Mouse (Mus musculus) limb, embryonic 12.5 days (tissue): ENCODE results near the gene Gmfb. TPM values are rescaled to one million over a fixed set of nuclear protein-coding genes. Genes with fewer than 3 reads are reported as not detected.
A peak's percentile ranks its signal among the peaks of the same experiment; 100 is the strongest.
"Not testable (repeated sequence)": the region's sequence is repeated elsewhere in the genome, so short reads cannot be mapped to it uniquely, and the experiment has no call there.

Experiments used
- ATAC-seq: fragments of 200-750 bp; cut with Nextera tagmentation; 2 replicates; pipeline ENCODE4 v1.8.0; 2017; ENCODE audit warnings: low read depth, moderate TSS enrichment; ENCODE audit not compliant: insufficient number of reproducible peaks, insufficient read depth, low FRiP score, low TSS enrichment
- H3K27ac ChIP-seq: fragments of 300-500 bp; sonication (generic); 2 replicates; pipeline ENCODE4 v1.5.1; 2016; ENCODE audit warnings: mild to moderate bottlenecking, moderate library complexity
- H3K27me3 ChIP-seq: fragments of 300-500 bp; sonication (generic); 2 replicates; pipeline ENCODE4 v1.6.1; 2016; ENCODE audit warnings: mild to moderate bottlenecking, moderate library complexity
- H3K36me3 ChIP-seq: fragments of 300-500 bp; sonication (generic); 2 replicates; pipeline ENCODE4 v1.6.1; 2016; ENCODE audit warnings: mild to moderate bottlenecking, moderate library complexity
- H3K4me1 ChIP-seq: fragments of 300-500 bp; sonication (generic); replicated peaks from 2 replicates; pipeline ENCODE4 v1.6.1; 2016
- H3K4me2 ChIP-seq: fragments of 300-500 bp; sonication (generic); 2 replicates; pipeline ENCODE4 v1.6.1; 2016; ENCODE audit warnings: mild to moderate bottlenecking, moderate library complexity
- H3K4me3 ChIP-seq: fragments of 300-500 bp; sonication (generic); replicated peaks from 2 replicates; pipeline ENCODE4 v1.5.1; 2016; ENCODE audit warnings: mild to moderate bottlenecking
- H3K9ac ChIP-seq: fragments of 300-500 bp; sonication (generic); replicated peaks from 2 replicates; pipeline ENCODE4 v1.6.1; 2016; ENCODE audit warnings: mild to moderate bottlenecking, moderate library complexity
- H3K9me3 ChIP-seq: fragments of 300-500 bp; sonication (generic); 2 replicates; pipeline ENCODE4 v1.6.1; 2016; ENCODE audit warnings: mild to moderate bottlenecking, moderate library complexity
- WGBS: fragments of 180-500 bp; shearing (Covaris S2); methylation state at CpG from one replicate; pipeline ENCODE4 v1.1.7; 2016; 5-methylcytosine and 5-hydroxymethylcytosine counted together
- polyA plus RNA-seq: library from polyadenylated mRNA; unstranded; fragments of >200 nt; fragmentation: Nextera tagmentation; extraction: Ambion mirVana; gene quantifications from 2 replicates; pipeline ENCODE4 v1.2.1, GENCODE M21; 2016

The Gmfb gene
- polyA plus RNA-seq, 1 experiment from 2014 or later = 83.1 TPM

DNA sequence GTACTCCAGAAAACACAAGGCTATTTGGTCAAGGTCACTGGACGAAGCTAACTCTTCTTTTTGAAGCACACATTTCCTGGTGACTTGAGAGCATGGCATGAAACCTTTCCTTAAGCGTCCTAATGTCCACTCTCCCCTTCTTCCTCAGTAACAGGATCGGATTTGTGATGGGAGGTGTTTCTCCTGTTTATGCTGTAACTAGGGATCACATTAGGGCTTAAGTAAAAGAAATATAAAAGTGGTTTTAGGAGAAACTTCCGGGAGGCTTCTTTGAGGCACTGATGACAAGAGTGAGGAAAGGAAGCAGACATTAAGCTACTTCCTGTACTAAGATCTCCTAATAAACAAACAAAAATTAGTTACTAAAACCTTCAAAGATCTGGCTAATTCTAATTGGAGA, 9.3 kb upstream of the Gmfb start:
- H3K4me1 ChIP-seq = peaks cover 4% of the 10 kb centered on the region; the same call in 1 of the 2 replicates
- H3K4me2 ChIP-seq = peak overlapping the region; percentile 79
- H3K4me3 ChIP-seq = peak overlapping the region; percentile 66
- H3K27me3 ChIP-seq = no peaks in the 10 kb centered on the region
- peak overlapping the region; percentile 45 for H3K9ac ChIP-seq
- ATAC-seq = no peak
- H3K27ac ChIP-seq = no peak overlapping the region
- 2% methylated on average over 4 of the region's 4 CpGs for WGBS
- no peaks in the 10 kb centered on the region for H3K9me3 ChIP-seq
- no peaks in the 10 kb centered on the region for H3K36me3 ChIP-seq

GRCm38 (mm10) chr14:46827430-46827829, 5.4 kb upstream of the Gmfb start:
- no peak for ATAC-seq

GRCm38 (mm10) chr14:46823996-46824395, 2.0 kb upstream of the Gmfb start:
- H3K4me3 ChIP-seq = no peak overlapping the region
- ATAC-seq = no peak
- 78% methylated on average over 2 of the region's 2 CpGs for WGBS
- no peaks in the 10 kb centered on the region for H3K9me3 ChIP-seq
- H3K4me1 ChIP-seq = peaks cover 11% of the 10 kb centered on the region
- no peak overlapping the region for H3K27ac ChIP-seq
- H3K4me2 ChIP-seq = no peak overlapping the region
- peaks cover 2% of the 10 kb centered on the region; the same call in 1 of the 2 replicates for H3K27me3 ChIP-seq
- no peak overlapping the region for H3K9ac ChIP-seq
- H3K36me3 ChIP-seq = no peaks in the 10 kb centered on the region

More at GRCm38 (mm10) chr14:46827430-46827829, 5.4 kb upstream of the Gmfb start:
- no peak overlapping the region for H3K27ac ChIP-seq
- H3K4me3 ChIP-seq = no peak overlapping the region
- no peaks in the 10 kb centered on the region for H3K36me3 ChIP-seq
- no peak overlapping the region for H3K4me2 ChIP-seq
- H3K9ac ChIP-seq = no peak overlapping the region
- H3K27me3 ChIP-seq = peaks cover 2% of the 10 kb centered on the region; the same call in 1 of the 2 replicates
- H3K9me3 ChIP-seq = no peaks in the 10 kb centered on the region
- peaks cover 4% of the 10 kb centered on the region for H3K4me1 ChIP-seq
- 60% methylated on average over 1 of the region's 1 CpGs for WGBS

GRCm38 (mm10) chr14:46821271-46821872, 670 bp downstream of the Gmfb start:
- Histone ChIP-seq H3K27ac (peak overlapping the region; percentile 89), H3K4me1 (peaks cover 11% of the 10 kb centered on the region), H3K9me3 (no peaks in the 10 kb centered on the region), H3K36me3 (peaks cover 10% of the 10 kb centered on the region), H3K9ac (peak overlapping the region; percentile 85), H3K4me2 (peak overlapping the region; percentile 85), H3K27me3 (peaks cover 2% of the 10 kb centered on the region; the same call in 1 of the 2 replicates), H3K4me3 (peak overlapping the region; percentile 86)
- ATAC-seq = no peak
- 1% methylated on average over 11 of the region's 11 CpGs for WGBS

GRCm38 (mm10) chr14:46819961-46820360, 2.1 kb downstream of the Gmfb start:
- H3K4me3 ChIP-seq, H3K27ac ChIP-seq, H3K27me3 ChIP-seq, ATAC-seq, H3K9ac ChIP-seq, H3K4me2 ChIP-seq, H3K9me3 ChIP-seq: not testable (repeated sequence)
- Histone ChIP-seq H3K36me3 (peaks cover 22% of the 10 kb centered on the region), H3K4me1 (peaks cover 11% of the 10 kb centered on the region)
- WGBS = 86% methylated on average over 6 of the region's 6 CpGs

DNA sequence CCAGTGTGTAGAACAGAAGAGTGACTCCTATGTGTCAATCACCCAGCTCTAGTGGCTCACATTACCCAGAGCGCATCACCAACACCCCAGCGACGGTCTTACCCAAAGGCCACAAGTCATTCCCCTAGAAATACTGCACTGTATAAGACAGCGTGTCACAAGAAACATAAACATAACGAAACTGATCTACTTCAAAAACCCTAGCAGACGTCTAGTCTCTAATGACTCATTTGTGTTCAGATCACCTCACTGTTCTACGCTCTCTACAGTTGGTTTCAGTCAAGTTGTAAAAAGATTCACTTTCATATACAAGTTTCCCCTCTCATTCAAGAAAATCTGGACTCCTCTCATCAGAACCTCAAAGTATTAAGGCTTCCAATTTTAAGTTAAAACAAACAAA, 3.3 kb downstream of the Gmfb start:
- ATAC-seq = no peak
- Histone ChIP-seq H3K36me3 (peaks cover 31% of the 10 kb centered on the region), H3K9ac (no peak overlapping the region), H3K4me2 (no peak overlapping the region), H3K9me3 (no peaks in the 10 kb centered on the region), H3K27me3 (peaks cover 2% of the 10 kb centered on the region; the same call in 1 of the 2 replicates), H3K27ac (no peak overlapping the region), H3K4me1 (peaks cover 11% of the 10 kb centered on the region), H3K4me3 (no peak overlapping the region)
- WGBS = 90% methylated on average over 7 of the region's 7 CpGs

DNA sequence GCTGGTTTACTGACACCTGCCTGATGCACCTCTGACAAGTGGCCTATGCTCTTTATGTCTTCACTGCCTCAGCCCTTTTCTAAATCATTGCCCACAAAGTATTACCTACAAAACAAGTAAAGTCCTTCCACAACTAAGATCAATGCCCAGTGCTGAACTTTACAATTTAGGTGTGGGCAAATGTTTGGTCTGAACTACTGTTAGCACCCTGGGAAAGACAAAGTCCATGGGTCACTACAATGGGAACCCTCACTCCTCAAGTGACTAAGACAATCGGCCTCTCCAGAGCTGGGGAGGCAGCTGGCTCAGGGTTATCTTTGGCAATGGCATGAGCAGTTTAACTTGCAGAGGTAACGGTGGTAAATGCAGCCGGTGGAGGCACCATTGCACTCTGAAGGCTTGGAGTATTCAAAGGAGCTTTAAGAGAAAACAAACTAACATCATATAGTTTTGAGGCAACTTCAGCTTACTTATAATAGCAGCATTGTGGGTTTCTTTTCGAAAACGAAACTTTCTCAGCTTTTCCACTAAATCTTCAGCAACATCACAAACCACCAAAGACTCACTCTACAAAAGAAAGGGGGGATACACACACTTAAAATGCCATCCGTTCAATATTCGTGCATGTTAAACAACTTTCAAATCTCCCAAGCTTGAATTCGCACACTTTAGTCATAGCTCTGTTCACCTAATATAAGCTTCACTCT, 5.0 kb downstream of the Gmfb start:
- H3K4me2 ChIP-seq = no peak overlapping the region
- no peak overlapping the region for H3K4me3 ChIP-seq
- H3K27me3 ChIP-seq = no peaks in the 10 kb centered on the region
- no peak for ATAC-seq
- H3K27ac ChIP-seq = no peak overlapping the region
- WGBS = 93% methylated on average over 8 of the region's 8 CpGs
- H3K9ac ChIP-seq = no peak overlapping the region
- H3K4me1 ChIP-seq = peaks cover 11% of the 10 kb centered on the region
- no peaks in the 10 kb centered on the region for H3K9me3 ChIP-seq
- H3K36me3 ChIP-seq = peaks cover 46% of the 10 kb centered on the region

- H3K27me3 ChIP-seq = no peaks in the 10 kb centered on the region
- H3K27ac ChIP-seq = no peak overlapping the region
- H3K4me1 ChIP-seq = peaks cover 4% of the 10 kb centered on the region
- H3K4me2 ChIP-seq = no peak overlapping the region
- no peak for ATAC-seq
- peaks cover 58% of the 10 kb centered on the region for H3K36me3 ChIP-seq
- no peak overlapping the region for H3K9ac ChIP-seq
- WGBS = 86% methylated on average over 6 of the region's 6 CpGs
- no peak overlapping the region for H3K4me3 ChIP-seq
- H3K9me3 ChIP-seq = no peaks in the 10 kb centered on the region
Observed at GRCm38 (mm10) chr14:46815640-46816039, 6.4 kb downstream of the Gmfb start.

DNA sequence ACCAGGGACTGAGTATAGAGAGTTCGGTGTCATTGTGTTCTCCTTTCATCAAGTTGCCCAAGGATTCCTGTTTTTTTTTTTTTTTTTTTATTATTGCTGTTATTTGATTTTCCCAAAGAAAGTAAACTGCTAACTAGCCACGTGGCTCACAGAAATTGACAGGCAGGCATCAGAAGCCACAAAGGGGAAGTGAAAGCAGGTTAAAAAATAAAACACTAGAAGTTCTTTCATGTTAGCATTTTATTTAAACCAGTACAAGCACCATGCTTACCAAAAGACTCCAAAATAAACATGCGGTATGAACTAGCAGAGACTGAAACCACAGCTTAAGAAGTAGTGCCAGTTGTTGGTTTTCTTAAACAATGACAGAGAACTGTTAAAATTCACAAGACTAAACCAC, 14.1 kb downstream of the Gmfb start:
- Histone ChIP-seq H3K9ac (no peak overlapping the region), H3K4me2 (no peak overlapping the region), H3K9me3 (no peaks in the 10 kb centered on the region), H3K4me3 (no peak overlapping the region), H3K36me3 (peaks cover 47% of the 10 kb centered on the region), H3K4me1 (no peaks in the 10 kb centered on the region), H3K27me3 (no peaks in the 10 kb centered on the region), H3K27ac (no peak overlapping the region)
- no peak for ATAC-seq
- WGBS = 93% methylated on average over 3 of the region's 3 CpGs

DNA sequence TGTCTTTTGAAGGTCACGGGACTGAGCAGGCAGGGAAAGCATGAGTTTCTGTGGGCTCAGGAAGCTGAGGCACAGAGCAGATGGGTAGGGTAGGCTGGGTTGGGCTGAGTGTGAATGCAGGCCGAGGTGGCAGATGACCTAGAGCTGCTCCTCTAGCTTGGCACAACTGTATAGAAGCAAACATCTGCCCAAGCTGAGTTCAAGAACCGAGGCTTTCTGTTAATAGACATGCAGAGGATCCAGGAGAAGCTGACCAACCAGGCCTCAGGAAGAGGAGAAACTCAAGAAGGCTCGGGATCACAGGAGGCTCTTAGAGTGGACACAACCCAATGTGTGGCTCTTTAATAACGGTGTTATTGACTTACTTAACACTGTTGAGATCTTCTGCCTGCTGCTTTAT, 15.9 kb downstream of the Gmfb start:
- Histone ChIP-seq H3K9ac (no peak overlapping the region), H3K4me2 (no peak overlapping the region), H3K27ac (no peak overlapping the region), H3K27me3 (no peaks in the 10 kb centered on the region), H3K4me1 (no peaks in the 10 kb centered on the region), H3K36me3 (peaks cover 32% of the 10 kb centered on the region), H3K9me3 (no peaks in the 10 kb centered on the region), H3K4me3 (no peak overlapping the region)
- no peak for ATAC-seq
- WGBS = 79% methylated on average over 5 of the region's 5 CpGs

DNA sequence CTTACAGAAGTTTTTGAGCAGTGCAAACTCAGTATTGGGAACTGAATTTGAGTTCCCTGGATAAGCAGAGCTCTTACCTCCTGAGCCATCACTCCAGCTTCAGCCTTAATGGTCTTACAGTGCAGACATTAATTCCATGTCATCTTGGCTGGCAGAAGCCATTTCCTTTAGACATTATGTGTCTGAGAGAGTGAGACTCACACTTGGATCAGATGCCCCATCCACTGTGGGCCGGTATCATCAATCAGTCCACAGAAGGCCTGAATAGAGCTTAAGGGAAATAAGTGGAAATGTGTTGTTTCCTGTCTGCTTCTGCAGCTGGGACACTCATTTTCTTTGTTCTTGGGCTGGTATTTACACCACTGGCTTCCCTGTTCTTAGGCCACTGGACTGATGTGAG, 18.3 kb downstream of the Gmfb start:
- Histone ChIP-seq H3K4me1 (no peaks in the 10 kb centered on the region), H3K36me3 (peaks cover 20% of the 10 kb centered on the region), H3K4me3 (no peak overlapping the region), H3K27me3 (no peaks in the 10 kb centered on the region), H3K9me3 (0 out of 2 replicates have a peak, but pooled peaks cover 5% of the 10 kb centered on the region), H3K4me2 (no peak overlapping the region), H3K27ac (no peak overlapping the region), H3K9ac (no peak overlapping the region)
- 93% methylated on average over 1 of the region's 1 CpGs for WGBS
- ATAC-seq = no peak
